Mouse (Mus musculus) ES-Bruce4 (cell line): ENCODE data around the gene Tle2. TPM values are rescaled to one million over a fixed set of nuclear protein-coding genes. Genes with fewer than 3 reads are reported as not detected.
A peak's percentile ranks its signal among the peaks of the same experiment; 100 is the strongest.

Experiments used
- H3K27ac ChIP-seq: 2 replicates; pipeline ENCODE4 v1.5.1; 2012; ENCODE audit warnings: low read length, inconsistent platforms; ENCODE audit not compliant: insufficient read depth
- H3K27me3 ChIP-seq: 2 replicates; pipeline ENCODE4 v1.6.1; 2012; ENCODE audit warnings: mild to moderate bottlenecking, low read length, inconsistent platforms; ENCODE audit not compliant: control insufficient read depth, poor library complexity, insufficient read depth, severe bottlenecking
- H3K36me3 ChIP-seq: 2 replicates; pipeline ENCODE4 v1.6.1; 2012; ENCODE audit warnings: inconsistent platforms, mild to moderate bottlenecking, low read length, moderate library complexity; ENCODE audit not compliant: control insufficient read depth, poor library complexity, insufficient read depth, severe bottlenecking
- H3K4me1 ChIP-seq: one replicate; pipeline ENCODE4 v1.8.1; 2011; ENCODE audit warnings: low read length; ENCODE audit not compliant: control insufficient read depth, insufficient read depth
- H3K4me3 ChIP-seq: 2 replicates; pipeline ENCODE4 v1.5.1; 2011; ENCODE audit warnings: low read depth, mild to moderate bottlenecking, low read length
- H3K9ac ChIP-seq: 2 replicates; pipeline ENCODE4 v1.6.1; 2012; ENCODE audit warnings: low read depth, mild to moderate bottlenecking, inconsistent platforms; ENCODE audit not compliant: poor library complexity, severe bottlenecking
- H3K9me3 ChIP-seq: replicated peaks from 2 replicates; pipeline ENCODE4 v1.6.1; 2012; ENCODE audit warnings: mild to moderate bottlenecking, low read length, inconsistent platforms; ENCODE audit not compliant: control insufficient read depth, poor library complexity, insufficient read depth, severe bottlenecking
- CTCF ChIP-seq: IDR thresholded peaks from one replicate; pipeline ENCODE4 v1.8.1; 2011; ENCODE audit warnings: low read depth, low read length
- EP300 ChIP-seq: IDR thresholded peaks from 2 replicates; pipeline ENCODE4 v1.6.1; 2011; ENCODE audit warnings: low read depth, low read length; ENCODE audit not compliant: insufficient read depth
- POLR2A ChIP-seq: IDR thresholded peaks from one replicate; pipeline ENCODE4 v1.8.1; 2011; ENCODE audit warnings: low read length; ENCODE audit not compliant: insufficient read depth
- polyA plus RNA-seq: library from polyadenylated mRNA; stranded (reverse); fragments of >200 nt; gene quantifications from 2 replicates; pipeline ENCODE4 v1.2.4, GENCODE M21; 2011; ENCODE audit warnings: low read depth; ENCODE audit not compliant: missing spikeins, insufficient read depth, insufficient read length

Gene Tle2
- polyA plus RNA-seq, 1 experiment, result 3.8 TPM

DNA sequence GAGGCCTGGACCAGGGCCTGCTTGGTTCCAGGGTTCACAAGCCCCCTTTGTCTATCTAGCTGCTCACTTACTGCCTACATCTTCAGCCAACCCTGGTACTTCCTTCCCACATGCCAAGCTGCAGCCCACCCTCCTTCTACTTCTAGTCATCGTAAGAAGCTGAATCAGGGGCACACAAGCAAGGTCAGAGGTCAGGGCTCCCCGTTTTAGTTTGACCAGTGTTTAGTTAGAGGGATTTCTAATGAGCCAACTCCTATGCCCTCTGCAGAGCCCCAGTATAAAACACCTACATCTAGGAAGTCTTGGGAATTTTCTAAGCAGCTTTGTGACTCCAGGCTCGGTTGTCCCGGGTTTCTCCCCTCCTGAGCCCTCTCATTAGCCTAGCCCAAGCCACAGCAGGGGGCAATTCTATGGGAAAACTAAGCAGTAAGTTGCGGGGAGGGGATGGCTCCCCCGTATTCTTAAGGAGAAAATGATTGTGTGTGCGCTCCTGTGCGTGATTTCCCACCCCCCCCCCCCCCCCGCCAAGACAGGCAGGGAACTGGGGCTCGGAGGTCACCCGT is 4.0 kb upstream of the Tle2 start:
- peak overlapping the region; percentile 54 for H3K9ac ChIP-seq
- no peak overlapping the region for H3K27ac ChIP-seq
- H3K4me1 ChIP-seq, result no peaks in the 10 kb centered on the region
- H3K36me3 ChIP-seq, result peaks cover 5% of the 10 kb centered on the region
- TF ChIP-seq EP300 (no peak), POLR2A (no peak), CTCF (no peak)
- no peaks in the 10 kb centered on the region for H3K27me3 ChIP-seq
- peak overlapping the region; percentile 72 for H3K4me3 ChIP-seq
- no peaks in the 10 kb centered on the region for H3K9me3 ChIP-seq

DNA sequence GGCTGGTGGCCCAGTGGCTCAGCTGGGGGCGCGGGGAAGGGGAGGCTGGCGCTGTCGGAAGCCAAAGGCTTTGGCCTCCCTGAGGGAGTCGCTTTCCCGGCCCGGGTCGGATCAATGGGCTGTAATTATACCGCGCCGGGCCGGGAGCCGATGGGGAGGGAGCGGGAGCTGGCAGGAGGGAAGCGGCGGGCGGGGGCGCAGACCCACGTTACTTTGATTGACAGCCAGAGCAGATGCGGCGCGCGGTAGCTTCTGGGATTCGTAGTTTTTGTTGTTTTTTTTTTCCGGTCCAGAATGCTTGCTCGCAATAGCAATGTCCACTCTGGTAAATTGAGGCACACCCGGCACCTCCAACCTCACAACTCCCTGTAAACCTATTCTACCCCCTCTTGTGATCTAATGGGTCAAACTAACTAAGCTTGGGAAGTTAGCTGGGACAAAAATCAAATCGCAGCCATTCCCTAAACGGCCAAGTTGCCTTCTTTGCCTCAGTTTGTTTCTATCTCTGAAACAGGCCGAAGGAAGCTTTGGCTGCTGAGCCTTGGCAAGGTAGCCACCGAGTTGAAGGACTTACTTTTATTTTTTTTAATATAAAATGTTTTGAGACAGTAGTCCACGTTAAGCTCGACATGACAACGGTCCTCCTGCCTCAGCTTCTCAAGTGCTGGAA is 3.4 kb upstream of the Tle2 start:
- peaks cover 3% of the 10 kb centered on the region for H3K4me1 ChIP-seq
- H3K9ac ChIP-seq, result peak overlapping the region; percentile 54
- H3K27me3 ChIP-seq, result no peaks in the 10 kb centered on the region
- no peak for TF ChIP-seq CTCF
- TF ChIP-seq POLR2A, result no peak
- TF ChIP-seq EP300, result no peak
- no peaks in the 10 kb centered on the region for H3K36me3 ChIP-seq
- 0 out of 2 replicates have a peak overlapping the region, but pooled peaks have one; percentile 28 for H3K27ac ChIP-seq
- peak overlapping the region; percentile 72 for H3K4me3 ChIP-seq
- no peaks in the 10 kb centered on the region for H3K9me3 ChIP-seq

DNA sequence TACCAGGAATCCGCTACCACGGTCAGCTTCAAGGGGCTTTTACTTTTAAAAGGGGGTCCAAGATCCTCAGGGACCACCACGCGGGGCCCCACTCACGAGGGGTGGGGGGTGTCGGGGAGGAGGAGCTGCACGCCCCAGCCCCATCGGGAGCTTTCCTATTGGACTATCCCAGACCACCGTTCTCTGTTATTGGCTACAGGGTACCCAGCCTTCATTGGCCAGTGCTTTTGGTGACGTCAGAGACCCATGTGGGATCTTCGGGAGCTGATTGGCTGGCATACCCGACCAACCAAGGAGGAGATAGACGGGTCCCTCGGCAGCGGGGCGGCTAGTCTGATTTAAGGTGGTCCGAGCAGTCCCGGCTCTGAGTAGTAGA is 2.9 kb upstream of the Tle2 start:
- Histone ChIP-seq H3K9me3 (no peaks in the 10 kb centered on the region), H3K4me1 (peaks cover 3% of the 10 kb centered on the region), H3K36me3 (no peaks in the 10 kb centered on the region), H3K4me3 (peak overlapping the region; percentile 72), H3K27ac (no peak overlapping the region), H3K27me3 (no peaks in the 10 kb centered on the region), H3K9ac (peak overlapping the region; percentile 54)
- TF ChIP-seq POLR2A (no peak), CTCF (no peak)

DNA sequence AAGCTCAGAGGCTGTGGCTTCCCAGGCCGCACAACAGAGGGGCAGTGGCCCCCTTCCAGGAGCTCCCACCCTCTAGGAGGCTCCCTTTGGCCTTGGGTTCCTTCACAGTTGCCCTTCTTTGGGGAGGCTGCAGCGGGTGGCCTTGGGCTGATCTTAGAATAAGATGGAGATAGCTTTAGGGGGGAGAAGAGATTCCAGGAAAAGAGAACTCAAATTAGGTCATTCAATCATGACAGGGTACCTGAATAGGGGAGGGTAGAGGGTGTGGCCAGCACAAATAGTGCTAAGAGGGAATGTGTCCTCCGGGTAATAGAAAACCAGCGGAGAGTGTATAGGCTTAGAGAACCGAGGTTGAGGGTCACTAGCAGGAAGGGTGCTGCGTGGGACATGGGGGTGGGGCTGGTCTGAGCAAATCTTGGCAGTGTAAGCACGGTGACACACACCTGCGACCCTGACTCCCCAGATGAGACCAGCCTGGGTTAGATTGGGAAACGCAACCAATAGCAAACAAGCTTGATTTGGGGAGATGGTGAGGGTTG is 2.2 kb upstream of the Tle2 start:
- TF ChIP-seq CTCF (no peak), POLR2A (no peak), EP300 (no peak)
- Histone ChIP-seq H3K36me3 (no peaks in the 10 kb centered on the region), H3K27me3 (no peaks in the 10 kb centered on the region), H3K9ac (peak overlapping the region; percentile 16), H3K4me3 (peak overlapping the region; percentile 55), H3K4me1 (peaks cover 3% of the 10 kb centered on the region), H3K27ac (no peak overlapping the region), H3K9me3 (no peaks in the 10 kb centered on the region)

DNA sequence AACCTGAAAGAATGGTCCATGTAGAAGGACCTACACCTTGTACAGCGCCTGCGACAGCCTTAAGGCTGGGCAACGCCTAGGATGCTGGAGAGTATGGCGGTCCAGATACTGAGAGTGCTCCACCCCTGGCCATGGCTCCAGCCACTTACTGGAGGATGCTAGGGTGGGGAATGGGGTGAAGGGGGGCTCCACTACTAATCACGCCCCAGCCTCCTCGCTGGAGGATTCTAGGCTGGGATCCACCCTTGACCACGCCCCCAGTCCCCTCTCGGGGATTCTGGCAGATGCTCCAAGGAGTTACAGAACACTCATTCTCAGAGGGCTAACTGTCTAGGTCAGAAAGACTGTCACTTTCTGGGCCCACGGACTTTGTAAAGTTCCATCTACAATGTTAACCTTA is 1.4 kb upstream of the Tle2 start:
- Histone ChIP-seq H3K27ac (no peak overlapping the region), H3K36me3 (no peaks in the 10 kb centered on the region), H3K27me3 (no peaks in the 10 kb centered on the region), H3K9ac (no peak overlapping the region), H3K4me1 (peaks cover 3% of the 10 kb centered on the region), H3K4me3 (no peak overlapping the region), H3K9me3 (no peaks in the 10 kb centered on the region)
- TF ChIP-seq EP300, result no peak
- TF ChIP-seq POLR2A, result no peak
- TF ChIP-seq CTCF, result no peak

DNA sequence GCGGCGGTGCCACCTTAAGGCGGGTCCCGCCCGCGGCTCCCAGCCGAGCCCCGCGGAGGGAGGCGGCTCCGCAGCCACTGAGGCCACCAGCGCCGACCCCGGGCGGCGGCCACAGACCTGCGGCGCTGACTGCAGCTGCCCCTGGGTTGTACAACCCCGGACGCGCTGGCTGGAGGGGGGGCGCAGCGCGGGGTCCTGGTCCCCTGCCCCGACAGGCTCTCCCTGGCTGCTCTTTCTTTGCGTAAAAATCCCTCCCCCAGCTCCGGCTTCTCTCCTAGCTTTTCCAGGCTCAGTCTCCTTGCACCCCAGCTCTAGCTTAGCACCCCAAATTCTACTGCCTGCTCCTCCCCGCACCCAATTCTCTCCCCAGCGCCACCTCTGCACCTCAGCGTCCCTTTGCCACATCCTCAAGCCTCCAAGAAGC is 859 bp downstream of the Tle2 start:
- TF ChIP-seq POLR2A (no peak), EP300 (no peak), CTCF (no peak)
- Histone ChIP-seq H3K27ac (no peak overlapping the region), H3K4me3 (peak overlapping the region; percentile 74), H3K36me3 (no peaks in the 10 kb centered on the region), H3K4me1 (peaks cover 3% of the 10 kb centered on the region), H3K27me3 (no peaks in the 10 kb centered on the region), H3K9me3 (no peaks in the 10 kb centered on the region), H3K9ac (peak overlapping the region; percentile 69)
